Mouse (Mus musculus) heart, embryonic 11.5 days (tissue): ENCODE results near the gene Commd9. TPM values are rescaled to one million over a fixed set of nuclear protein-coding genes. Genes with fewer than 3 reads are reported as not detected.

ENCODE experiments used
- ATAC-seq: fragments of 200-750 bp; cut with Nextera tagmentation; replicated peaks from 2 replicates; pipeline ENCODE4 v1.8.0; 2017; ENCODE audit warnings: moderate library complexity; ENCODE audit not compliant: insufficient number of reproducible peaks, low FRiP score, low TSS enrichment
- H3K27ac ChIP-seq: fragments of 300-500 bp; sonication (generic); 2 replicates; pipeline ENCODE4 v1.5.1; 2014; ENCODE audit warnings: mild to moderate bottlenecking, low read depth, low read length
- H3K27me3 ChIP-seq: fragments of 300-500 bp; sonication (generic); 2 replicates; pipeline ENCODE4 v1.6.1; 2014; ENCODE audit warnings: mild to moderate bottlenecking, low read length, mixed read lengths; ENCODE audit not compliant: control insufficient read depth, insufficient read depth
- H3K36me3 ChIP-seq: fragments of 300-500 bp; sonication (generic); 2 replicates; pipeline ENCODE4 v1.6.1; 2014; ENCODE audit warnings: mild to moderate bottlenecking, low read length, moderate library complexity, mixed read lengths; ENCODE audit not compliant: control insufficient read depth, insufficient read depth
- H3K4me1 ChIP-seq: fragments of 300-500 bp; sonication (generic); 2 replicates; pipeline ENCODE4 v1.6.1; 2014; ENCODE audit warnings: low read length; ENCODE audit not compliant: control insufficient read depth, insufficient read depth
- H3K4me2 ChIP-seq: fragments of 300-500 bp; sonication (generic); 2 replicates; pipeline ENCODE4 v1.6.1; 2014; ENCODE audit warnings: mild to moderate bottlenecking, moderate library complexity
- H3K4me3 ChIP-seq: fragments of 300-500 bp; sonication (generic); 2 replicates; pipeline ENCODE4 v1.5.1; 2014; ENCODE audit warnings: low read depth, low read length
- H3K9ac ChIP-seq: fragments of 300-500 bp; sonication (generic); 2 replicates; pipeline ENCODE4 v1.6.1; 2014; ENCODE audit warnings: mild to moderate bottlenecking, low read depth, low read length, moderate library complexity
- H3K9me3 ChIP-seq: fragments of 300-500 bp; sonication (generic); replicated peaks from 2 replicates; pipeline ENCODE4 v1.6.1; 2016; ENCODE audit warnings: low read length; ENCODE audit not compliant: control insufficient read depth
- WGBS: fragments of 180-500 bp; shearing (Covaris S2); extraction: QIAGEN DNeasy Blood & Tissue Kit; methylation state at CpG from one replicate; pipeline ENCODE4 v1.1.7; 2014; ENCODE audit not compliant: insufficient replicate concordance; 5-methylcytosine and 5-hydroxymethylcytosine counted together
- polyA plus RNA-seq: library from polyadenylated mRNA; unstranded; fragments of >200 nt; fragmentation: Nextera tagmentation; extraction: Ambion mirVana; gene quantifications from 2 replicates; pipeline ENCODE4 v1.2.1, GENCODE M21; 2014

The Commd9 gene
- polyA plus RNA-seq, 1 experiment from 2014 or later, result 48.8 TPM

GRCm38 (mm10) chr2:101923181-101923580, 37.1 kb downstream of the Commd9 start:
- no peaks in the 10 kb centered on the region for H3K4me1 ChIP-seq
- H3K9me3 ChIP-seq, result no peaks in the 10 kb centered on the region
- H3K27me3 ChIP-seq, result no peaks in the 10 kb centered on the region
- ATAC-seq, result no peak
- H3K4me3 ChIP-seq, result no peak overlapping the region
- H3K36me3 ChIP-seq, result no peaks in the 10 kb centered on the region
- no peak overlapping the region for H3K9ac ChIP-seq
- no peak overlapping the region for H3K27ac ChIP-seq
- H3K4me2 ChIP-seq, result no peak overlapping the region
- 81% methylated on average over 4 of the region's 4 CpGs for WGBS

- WGBS, result 84% methylated on average over 3 of the region's 3 CpGs
- no peak for ATAC-seq
- Histone ChIP-seq H3K4me2 (no peak overlapping the region), H3K4me1 (no peaks in the 10 kb centered on the region), H3K9me3 (no peaks in the 10 kb centered on the region), H3K36me3 (no peaks in the 10 kb centered on the region), H3K27ac (no peak overlapping the region), H3K9ac (no peak overlapping the region), H3K4me3 (no peak overlapping the region), H3K27me3 (no peaks in the 10 kb centered on the region)
Measured at GRCm38 (mm10) chr2:101925183-101925582, 39.1 kb downstream of the Commd9 start.

- Histone ChIP-seq H3K4me1 (no peaks in the 10 kb centered on the region), H3K27ac (no peak overlapping the region), H3K4me2 (no peak overlapping the region), H3K27me3 (no peaks in the 10 kb centered on the region), H3K9me3 (no peaks in the 10 kb centered on the region), H3K36me3 (no peaks in the 10 kb centered on the region), H3K9ac (no peak overlapping the region), H3K4me3 (no peak overlapping the region)
- WGBS, result 76% methylated on average over 12 of the region's 12 CpGs
- ATAC-seq, result no peak
Measured at GRCm38 (mm10) chr2:101925591-101926188, 39.6 kb downstream of the Commd9 start.

- ATAC-seq, result no peak
- H3K4me3 ChIP-seq, result no peak overlapping the region
- WGBS, result 83% methylated on average over 14 of the region's 14 CpGs
- H3K4me2 ChIP-seq, result no peak overlapping the region
- H3K27ac ChIP-seq, result no peak overlapping the region
- H3K9me3 ChIP-seq, result no peaks in the 10 kb centered on the region
- no peaks in the 10 kb centered on the region for H3K27me3 ChIP-seq
- H3K36me3 ChIP-seq, result no peaks in the 10 kb centered on the region
- H3K4me1 ChIP-seq, result no peaks in the 10 kb centered on the region
- H3K9ac ChIP-seq, result no peak overlapping the region
Measured at GRCm38 (mm10) chr2:101932169-101932936, 46.3 kb downstream of the Commd9 start.

GRCm38 (mm10) chr2:101933301-101933700, 47.3 kb downstream of the Commd9 start:
- H3K36me3 ChIP-seq, result no peaks in the 10 kb centered on the region
- no peak overlapping the region for H3K4me3 ChIP-seq
- H3K27me3 ChIP-seq, result no peaks in the 10 kb centered on the region
- H3K27ac ChIP-seq, result no peak overlapping the region
- no peak overlapping the region for H3K4me2 ChIP-seq
- ATAC-seq, result no peak
- WGBS, result 78% methylated on average over 3 of the region's 3 CpGs
- no peaks in the 10 kb centered on the region for H3K9me3 ChIP-seq
- no peak overlapping the region for H3K9ac ChIP-seq
- no peaks in the 10 kb centered on the region for H3K4me1 ChIP-seq

GRCm38 (mm10) chr2:101935006-101935405, 49.0 kb downstream of the Commd9 start:
- no peaks in the 10 kb centered on the region for H3K36me3 ChIP-seq
- no peaks in the 10 kb centered on the region for H3K4me1 ChIP-seq
- H3K27ac ChIP-seq, result no peak overlapping the region
- no peak overlapping the region for H3K9ac ChIP-seq
- H3K9me3 ChIP-seq, result no peaks in the 10 kb centered on the region
- no peaks in the 10 kb centered on the region for H3K27me3 ChIP-seq
- H3K4me2 ChIP-seq, result no peak overlapping the region
- WGBS, result 80% methylated on average over 1 of the region's 1 CpGs
- H3K4me3 ChIP-seq, result no peak overlapping the region
- ATAC-seq, result no peak

- no peak overlapping the region for H3K4me2 ChIP-seq
- no peak overlapping the region for H3K4me3 ChIP-seq
- no peaks in the 10 kb centered on the region for H3K4me1 ChIP-seq
- H3K27me3 ChIP-seq, result no peaks in the 10 kb centered on the region
- peaks cover 6% of the 10 kb centered on the region for H3K36me3 ChIP-seq
- H3K27ac ChIP-seq, result no peak overlapping the region
- no peak for ATAC-seq
- no peak overlapping the region for H3K9ac ChIP-seq
- 69% methylated on average over 7 of the region's 7 CpGs for WGBS
- no peaks in the 10 kb centered on the region for H3K9me3 ChIP-seq
Measured at GRCm38 (mm10) chr2:101950716-101951520, 64.9 kb downstream of the Commd9 start.
